Mouse (Mus musculus): ENCODE measurements around the gene Zfp746.

GRCm38 (mm10) chr6:48073316-48073715 lies 13.1 kb downstream of the Zfp746 start:
- TF ChIP-seq POLR2A (IDR thresholded peaks at IDR 0.05; ENCODE audit: insufficient read length, low read depth) (no peak), POLR2AphosphoS2 (IDR thresholded peaks at IDR 0.05; ENCODE audit: insufficient read length, low read depth) (no peak), USF1 (IDR thresholded peaks at IDR 0.05; ENCODE audit: low read depth) (no peak)

All from myocyte (in vitro differentiated cells).